Mouse (Mus musculus) liver, embryonic 15.5 days (tissue): ENCODE measurements around the gene Spon2. TPM values are rescaled to one million over a fixed set of nuclear protein-coding genes. Genes with fewer than 3 reads are reported as not detected.

Source experiments
- ATAC-seq: fragments of 200-750 bp; cut with Nextera tagmentation; 2 replicates; pipeline ENCODE4 v1.8.0; 2017; ENCODE audit warnings: moderate number of reproducible peaks, mild to moderate bottlenecking, moderate library complexity; ENCODE audit not compliant: insufficient read depth
- H3K27ac ChIP-seq: fragments of 300-500 bp; sonication (generic); replicated peaks from 2 replicates; pipeline ENCODE4 v1.5.1; 2015; ENCODE audit warnings: mild to moderate bottlenecking, inconsistent platforms
- H3K27me3 ChIP-seq: fragments of 300-500 bp; sonication (generic); 2 replicates; pipeline ENCODE4 v1.6.1; 2015; ENCODE audit warnings: mild to moderate bottlenecking, inconsistent platforms
- H3K36me3 ChIP-seq: fragments of 300-500 bp; sonication (generic); replicated peaks from 2 replicates; pipeline ENCODE4 v1.6.1; 2015; ENCODE audit warnings: moderate library complexity, mild to moderate bottlenecking, inconsistent platforms
- H3K4me1 ChIP-seq: fragments of 300-500 bp; sonication (generic); replicated peaks from 2 replicates; pipeline ENCODE4 v1.6.1; 2015; ENCODE audit warnings: inconsistent platforms
- H3K4me2 ChIP-seq: fragments of 300-500 bp; sonication (generic); 2 replicates; pipeline ENCODE4 v1.6.1; 2015; ENCODE audit warnings: moderate library complexity, mild to moderate bottlenecking, inconsistent platforms
- H3K4me3 ChIP-seq: fragments of 300-500 bp; sonication (generic); replicated peaks from 2 replicates; pipeline ENCODE4 v1.5.1; 2015; ENCODE audit warnings: mild to moderate bottlenecking, inconsistent platforms
- H3K9ac ChIP-seq: fragments of 300-500 bp; sonication (generic); 2 replicates; pipeline ENCODE4 v1.6.1; 2015; ENCODE audit warnings: moderate library complexity, mild to moderate bottlenecking, inconsistent platforms
- H3K9me3 ChIP-seq: fragments of 300-500 bp; sonication (generic); replicated peaks from 2 replicates; pipeline ENCODE4 v1.6.1; 2016; ENCODE audit warnings: inconsistent platforms
- WGBS: fragments of 180-500 bp; shearing (Covaris S2); methylation state at CpG from one replicate; pipeline ENCODE4 v1.1.7; 2015; ENCODE audit warnings: mixed read lengths; ENCODE audit not compliant: insufficient replicate concordance; 5-methylcytosine and 5-hydroxymethylcytosine counted together
- polyA plus RNA-seq: library from polyadenylated mRNA; unstranded; fragments of >200 nt; fragmentation: Nextera tagmentation; extraction: Ambion mirVana; gene quantifications from 2 replicates; pipeline ENCODE4 v1.2.1, GENCODE M21; 2015

The Spon2 gene
- polyA plus RNA-seq, 1 experiment from 2014 or later: 19.5 TPM

- H3K4me3 ChIP-seq: no peak overlapping the region
- 53% methylated on average over 4 of the region's 4 CpGs for WGBS
- H3K27ac ChIP-seq: no peak overlapping the region
- no peak overlapping the region for H3K4me2 ChIP-seq
- no peaks in the 10 kb centered on the region for H3K9me3 ChIP-seq
- peaks cover 41% of the 10 kb centered on the region for H3K4me1 ChIP-seq
- 0 out of 2 replicates have a peak, but pooled peaks cover 3% of the 10 kb centered on the region for H3K36me3 ChIP-seq
- no peaks in the 10 kb centered on the region for H3K27me3 ChIP-seq
- ATAC-seq: no peak
- H3K9ac ChIP-seq: no peak overlapping the region
Observed at GRCm38 (mm10) chr5:33214723-33215122, 3.5 kb downstream of the Spon2 start.

DNA sequence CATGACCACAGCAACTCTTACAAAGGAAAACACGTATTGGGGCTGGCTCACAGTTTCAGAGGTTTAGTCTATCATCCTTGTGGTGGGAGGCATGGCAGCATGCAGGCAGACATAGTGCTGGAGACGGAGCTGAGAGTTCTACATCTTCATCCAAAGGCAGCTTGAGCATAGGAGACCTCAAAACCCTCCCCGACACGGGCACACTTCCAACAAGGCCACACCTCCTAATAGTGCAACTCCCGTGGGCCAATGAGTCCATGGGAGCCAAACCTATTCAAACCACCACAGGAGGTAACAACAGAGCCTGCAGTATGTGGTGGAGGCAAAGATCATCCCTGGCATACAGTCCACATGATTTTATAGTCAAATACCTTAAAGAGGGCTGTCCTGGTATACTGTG, 7.0 kb downstream of the Spon2 start:
- Histone ChIP-seq H3K4me2 (no peak overlapping the region), H3K4me1 (peaks cover 23% of the 10 kb centered on the region), H3K9me3 (no peaks in the 10 kb centered on the region), H3K4me3 (no peak overlapping the region), H3K9ac (no peak overlapping the region), H3K27ac (no peak overlapping the region), H3K27me3 (no peaks in the 10 kb centered on the region), H3K36me3 (0 out of 2 replicates have a peak, but pooled peaks cover 3% of the 10 kb centered on the region)
- whole genome bisulfite sequencing: 61% methylated on average over 5 of the region's 5 CpGs
- ATAC-seq: no peak

GRCm38 (mm10) chr5:33210515-33210914, 7.7 kb downstream of the Spon2 start:
- 0 out of 2 replicates have a peak, but pooled peaks cover 3% of the 10 kb centered on the region for H3K36me3 ChIP-seq
- H3K4me2 ChIP-seq: no peak overlapping the region
- H3K27ac ChIP-seq: no peak overlapping the region
- no peak overlapping the region for H3K9ac ChIP-seq
- H3K9me3 ChIP-seq: no peaks in the 10 kb centered on the region
- peaks cover 24% of the 10 kb centered on the region for H3K4me1 ChIP-seq
- no peak overlapping the region for H3K4me3 ChIP-seq
- WGBS: 71% methylated on average over 3 of the region's 3 CpGs
- no peak for ATAC-seq
- H3K27me3 ChIP-seq: no peaks in the 10 kb centered on the region

DNA sequence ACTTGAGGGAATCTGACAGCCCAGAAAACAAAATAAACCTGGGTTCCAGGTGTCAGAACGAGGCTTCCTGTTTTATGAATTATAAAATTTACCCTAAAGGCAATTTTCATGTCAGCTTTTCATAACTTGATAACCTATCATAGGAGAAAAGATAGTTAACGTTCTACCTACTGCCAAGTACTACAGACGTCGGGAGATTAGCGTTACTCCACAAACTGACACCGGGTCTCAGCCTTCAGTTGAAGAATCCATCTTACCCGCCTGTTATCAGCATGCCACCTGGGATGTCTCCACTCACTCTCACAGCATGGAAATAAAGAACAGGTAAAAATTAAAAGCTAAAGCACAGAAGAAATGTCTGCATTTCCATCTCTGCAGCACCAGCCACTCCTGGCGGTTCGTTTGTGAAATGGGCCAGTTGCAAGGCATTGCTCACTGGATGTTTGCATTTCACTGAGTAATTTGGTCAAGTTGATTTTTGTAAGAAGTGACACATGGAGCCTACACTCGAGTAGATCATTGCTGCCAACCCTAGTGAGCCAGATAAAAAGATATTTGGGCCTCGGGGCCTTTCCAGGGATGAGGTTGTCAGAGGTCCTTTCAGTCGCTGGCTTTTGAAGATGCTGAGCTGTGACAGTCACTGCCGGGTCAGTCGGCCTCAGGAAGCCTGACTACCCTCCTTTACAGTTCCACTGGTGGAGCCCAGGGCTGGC, 9.6 kb downstream of the Spon2 start:
- peaks cover 34% of the 10 kb centered on the region for H3K4me1 ChIP-seq
- no peaks in the 10 kb centered on the region for H3K36me3 ChIP-seq
- no peak overlapping the region for H3K4me2 ChIP-seq
- H3K27me3 ChIP-seq: no peaks in the 10 kb centered on the region
- no peak overlapping the region for H3K27ac ChIP-seq
- H3K9me3 ChIP-seq: no peaks in the 10 kb centered on the region
- WGBS: 52% methylated on average over 14 of the region's 14 CpGs
- H3K4me3 ChIP-seq: no peak overlapping the region
- no peak for ATAC-seq
- H3K9ac ChIP-seq: no peak overlapping the region

- H3K4me2 ChIP-seq: no peak overlapping the region
- no peak for ATAC-seq
- no peak overlapping the region for H3K9ac ChIP-seq
- WGBS: 50% methylated on average over 9 of the region's 9 CpGs
- no peaks in the 10 kb centered on the region for H3K36me3 ChIP-seq
- no peak overlapping the region for H3K27ac ChIP-seq
- no peaks in the 10 kb centered on the region for H3K27me3 ChIP-seq
- H3K4me1 ChIP-seq: peaks cover 42% of the 10 kb centered on the region
- H3K4me3 ChIP-seq: no peak overlapping the region
- no peaks in the 10 kb centered on the region for H3K9me3 ChIP-seq
Observed at GRCm38 (mm10) chr5:33207136-33207535, 11.1 kb downstream of the Spon2 start.

GRCm38 (mm10) chr5:33206328-33206727, 11.9 kb downstream of the Spon2 start:
- H3K27ac ChIP-seq: no peak overlapping the region
- 38% methylated on average over 7 of the region's 7 CpGs for WGBS
- H3K9me3 ChIP-seq: no peaks in the 10 kb centered on the region
- no peak overlapping the region for H3K4me2 ChIP-seq
- H3K36me3 ChIP-seq: no peaks in the 10 kb centered on the region
- H3K4me3 ChIP-seq: no peak overlapping the region
- H3K4me1 ChIP-seq: peaks cover 42% of the 10 kb centered on the region
- no peaks in the 10 kb centered on the region for H3K27me3 ChIP-seq
- no peak for ATAC-seq
- no peak overlapping the region for H3K9ac ChIP-seq

DNA sequence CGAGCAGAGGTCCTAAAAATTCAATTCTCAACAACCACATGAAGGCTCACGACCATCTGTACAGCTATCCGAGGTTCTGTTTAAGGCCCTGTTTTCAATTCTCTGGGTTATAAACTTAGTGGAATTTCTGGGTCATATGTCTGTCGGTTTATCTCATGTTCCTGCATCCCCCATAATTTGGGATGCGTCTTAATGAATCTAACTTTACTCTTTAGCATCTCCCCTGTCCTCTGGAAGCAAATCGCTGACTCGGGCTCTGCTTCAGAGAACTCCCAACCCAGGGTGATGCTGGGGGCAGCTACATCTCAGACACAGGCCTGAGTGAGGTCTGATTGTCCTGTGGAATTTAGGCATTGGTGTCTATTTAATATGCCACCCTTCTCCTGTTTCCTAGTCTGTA, 14.0 kb downstream of the Spon2 start:
- H3K9me3 ChIP-seq: no peaks in the 10 kb centered on the region
- no peak for ATAC-seq
- H3K4me2 ChIP-seq: peak overlapping the region; percentile 61
- no peak overlapping the region for H3K27ac ChIP-seq
- 61% methylated on average over 7 of the region's 7 CpGs for WGBS
- no peak overlapping the region for H3K9ac ChIP-seq
- H3K4me1 ChIP-seq: peaks cover 42% of the 10 kb centered on the region
- no peak overlapping the region for H3K4me3 ChIP-seq
- no peaks in the 10 kb centered on the region for H3K36me3 ChIP-seq
- H3K27me3 ChIP-seq: no peaks in the 10 kb centered on the region

DNA sequence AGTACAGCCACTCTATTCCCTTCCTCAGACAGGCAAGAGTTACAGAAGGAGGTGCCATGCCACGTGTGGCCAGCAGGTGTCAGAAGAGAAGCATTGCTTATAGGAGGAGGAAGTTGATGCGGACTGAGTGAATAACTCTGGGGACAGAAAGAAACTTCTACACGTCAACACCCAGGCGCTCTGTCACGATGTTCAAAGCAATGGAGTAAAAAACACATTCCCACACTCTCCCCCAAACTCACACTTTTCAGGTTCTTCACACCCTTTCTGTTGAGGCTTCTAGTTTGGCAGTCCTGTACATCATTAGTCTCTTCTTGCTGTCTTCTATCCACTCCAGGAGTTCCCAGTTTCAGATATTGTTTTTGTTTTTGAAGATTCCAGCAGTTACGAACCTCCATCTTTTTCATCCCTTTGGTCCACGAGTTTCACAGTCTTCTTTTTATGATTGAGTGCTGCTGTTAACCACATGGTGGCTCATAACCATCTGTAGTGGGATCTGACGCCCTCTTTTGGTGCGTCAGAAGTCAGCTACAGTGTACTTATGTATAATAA, 14.5 kb downstream of the Spon2 start:
- Histone ChIP-seq H3K4me2 (peak overlapping the region; percentile 61), H3K4me1 (peaks cover 41% of the 10 kb centered on the region), H3K27ac (no peak overlapping the region), H3K9ac (no peak overlapping the region), H3K4me3 (peak overlapping the region; percentile 20), H3K27me3 (no peaks in the 10 kb centered on the region), H3K36me3 (no peaks in the 10 kb centered on the region), H3K9me3 (no peaks in the 10 kb centered on the region)
- 7% methylated on average over 9 of the region's 9 CpGs for WGBS
- peak; percentile 61 for ATAC-seq

DNA sequence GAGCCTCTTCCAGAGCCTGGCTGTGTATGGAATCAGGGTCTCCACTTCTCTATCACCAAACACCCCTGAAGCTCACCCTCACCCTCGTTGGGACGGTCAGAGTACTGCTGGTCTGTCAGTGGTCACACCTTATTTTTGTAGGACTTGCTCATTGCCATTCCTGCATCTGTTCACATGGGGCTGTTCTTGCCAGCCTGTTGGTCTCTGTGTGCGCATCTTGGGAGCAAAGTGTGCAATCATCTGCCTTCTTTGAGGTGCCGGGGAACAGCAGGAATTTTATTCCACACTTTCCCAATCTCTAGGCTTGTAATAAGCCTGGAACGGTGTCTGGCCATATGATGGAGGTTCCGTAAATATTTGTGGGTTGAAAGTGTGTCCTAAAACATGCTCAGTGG, 15.1 kb downstream of the Spon2 start:
- 62% methylated on average over 6 of the region's 6 CpGs for WGBS
- H3K27me3 ChIP-seq: no peaks in the 10 kb centered on the region; the same call in 1 of the 2 replicates
- H3K36me3 ChIP-seq: no peaks in the 10 kb centered on the region
- ATAC-seq: no peak
- no peaks in the 10 kb centered on the region for H3K9me3 ChIP-seq
- H3K4me3 ChIP-seq: no peak overlapping the region
- peaks cover 38% of the 10 kb centered on the region for H3K4me1 ChIP-seq
- H3K4me2 ChIP-seq: no peak overlapping the region
- no peak overlapping the region for H3K27ac ChIP-seq
- no peak overlapping the region for H3K9ac ChIP-seq

GRCm38 (mm10) chr5:33202516-33203170, 15.6 kb downstream of the Spon2 start:
- no peaks in the 10 kb centered on the region; the same call in 1 of the 2 replicates for H3K27me3 ChIP-seq
- no peaks in the 10 kb centered on the region for H3K36me3 ChIP-seq
- H3K27ac ChIP-seq: no peak overlapping the region
- peaks cover 38% of the 10 kb centered on the region for H3K4me1 ChIP-seq
- no peak overlapping the region for H3K9ac ChIP-seq
- no peak overlapping the region for H3K4me2 ChIP-seq
- H3K9me3 ChIP-seq: no peaks in the 10 kb centered on the region
- WGBS: 53% methylated on average over 13 of the region's 13 CpGs
- no peak for ATAC-seq
- H3K4me3 ChIP-seq: no peak overlapping the region

- no peak for ATAC-seq
- Histone ChIP-seq H3K27ac (no peak overlapping the region), H3K4me2 (no peak overlapping the region), H3K27me3 (no peaks in the 10 kb centered on the region; the same call in 1 of the 2 replicates), H3K4me1 (peaks cover 30% of the 10 kb centered on the region), H3K4me3 (no peak overlapping the region), H3K9ac (no peak overlapping the region), H3K36me3 (no peaks in the 10 kb centered on the region), H3K9me3 (no peaks in the 10 kb centered on the region)
- 52% methylated on average over 13 of the region's 13 CpGs for WGBS
Observed at GRCm38 (mm10) chr5:33201697-33202096, 16.6 kb downstream of the Spon2 start.
